Mouse (Mus musculus): Measurements from ENCODE around the gene Brap.
"Not testable (repeated sequence)": the region's sequence is repeated elsewhere in the genome, so short reads cannot be mapped to it uniquely, and the experiment has no call there.

Gene Brap

GRCm38 (mm10) chr5:121660059-121660896 lies at the start of gene Brap, which contains the start of gene Acad10:
TSS of gene Brap (plus strand) at chr5:121660563.
TSS of gene Acad10 (minus strand) at chr5:121660514.
- peak; percentile 96 for DNase-seq (ENCODE audit: low read depth, low spot score)

- DNase-seq (ENCODE audit: low read depth, low spot score): no peak
Measured at GRCm38 (mm10) chr5:121612036-121612435, 48.3 kb upstream of the Brap start.

GRCm38 (mm10) chr5:121614921-121615320 lies 45.4 kb upstream of the Brap start:
- DNase-seq (ENCODE audit: low read depth, low spot score): not testable (repeated sequence)

- DNase-seq (ENCODE audit: low read depth, low spot score): peak; percentile 91
Measured at GRCm38 (mm10) chr5:121618592-121619513, 41.5 kb upstream of the Brap start, which contains the start of gene Acad12. TSS of gene Acad12 (minus strand) at chr5:121618938.

GRCm38 (mm10) chr5:121621102-121621501 lies 39.3 kb upstream of the Brap start:
- DNase-seq (ENCODE audit: low read depth, low spot score): no peak

GRCm38 (mm10) chr5:121623241-121623640 lies 37.1 kb upstream of the Brap start:
- DNase-seq (ENCODE audit: low read depth, low spot score): no peak

GRCm38 (mm10) chr5:121627871-121628270 lies 32.5 kb upstream of the Brap start:
- DNase-seq (ENCODE audit: low read depth, low spot score): peak; percentile 69

- not testable (repeated sequence) for DNase-seq (ENCODE audit: low read depth, low spot score)
Measured at GRCm38 (mm10) chr5:121631106-121631647, 29.2 kb upstream of the Brap start.

GRCm38 (mm10) chr5:121632804-121633203 lies 27.6 kb upstream of the Brap start:
- DNase-seq (ENCODE audit: low read depth, low spot score): no peak

- no peak for DNase-seq (ENCODE audit: low read depth, low spot score)
Measured at GRCm38 (mm10) chr5:121634668-121635067, 25.7 kb upstream of the Brap start.

GRCm38 (mm10) chr5:121637296-121637695 lies 23.1 kb upstream of the Brap start:
- DNase-seq (ENCODE audit: low read depth, low spot score): no peak

- no peak for DNase-seq (ENCODE audit: low read depth, low spot score)
Measured at GRCm38 (mm10) chr5:121639601-121640000, 20.8 kb upstream of the Brap start.

GRCm38 (mm10) chr5:121649134-121649533 lies 11.2 kb upstream of the Brap start:
- DNase-seq (ENCODE audit: low read depth, low spot score): no peak

GRCm38 (mm10) chr5:121654526-121654925 lies 5.8 kb upstream of the Brap start:
- no peak for DNase-seq (ENCODE audit: low read depth, low spot score)

GRCm38 (mm10) chr5:121656866-121657265 lies 3.5 kb upstream of the Brap start:
- not testable (repeated sequence) for DNase-seq (ENCODE audit: low read depth, low spot score)

GRCm38 (mm10) chr5:121657656-121658055 lies 2.7 kb upstream of the Brap start:
- DNase-seq (ENCODE audit: low read depth, low spot score): not testable (repeated sequence)

- peak; percentile 11 for DNase-seq (ENCODE audit: low read depth, low spot score)
Measured at GRCm38 (mm10) chr5:121660897-121661254, 513 bp downstream of the Brap start.

GRCm38 (mm10) chr5:121661494-121661893 lies 1.1 kb downstream of the Brap start:
- DNase-seq (ENCODE audit: low read depth, low spot score): no peak

GRCm38 (mm10) chr5:121663456-121663855 lies 3.1 kb downstream of the Brap start:
- no peak for DNase-seq (ENCODE audit: low read depth, low spot score)

- DNase-seq (ENCODE audit: low read depth, low spot score): no peak
Measured at GRCm38 (mm10) chr5:121664078-121664477, 3.7 kb downstream of the Brap start.

- no peak for DNase-seq (ENCODE audit: low read depth, low spot score)
Measured at GRCm38 (mm10) chr5:121664971-121665370, 4.6 kb downstream of the Brap start.

GRCm38 (mm10) chr5:121667067-121667466 lies 6.7 kb downstream of the Brap start:
- DNase-seq (ENCODE audit: low read depth, low spot score): no peak
